Mouse (Mus musculus): ENCODE measurements around the gene Snrpa1. TPM values are rescaled to one million over a fixed set of nuclear protein-coding genes. Genes with fewer than 3 reads are reported as not detected.

The Snrpa1 gene
- polyA plus RNA-seq, 1 experiment from 2014 or later: 90.0 TPM

- H3K27me3 ChIP-seq (ENCODE audit: control insufficient read depth, insufficient read depth, low read length): no peaks in the 10 kb centered on the region; the same call in 1 of the 2 replicates
- WGBS: 63% methylated on average over 18 of the region's 18 CpGs
Measured at GRCm38 (mm10) chr7:66040026-66040814, 18.6 kb upstream of the Snrpa1 start.

GRCm38 (mm10) chr7:66043552-66044459, 15.0 kb upstream of the Snrpa1 start, which contains the start of gene Gm45213:
Gm45213 (plus strand) TSS chr7:66043602.
- Histone ChIP-seq H3K27me3 (ENCODE audit: control insufficient read depth, insufficient read depth, low read length) (no peaks in the 10 kb centered on the region; the same call in 1 of the 2 replicates), H3K9ac (ENCODE audit: low read length) (no peak within 1 kb of the TSS), H3K4me1 (ENCODE audit: control insufficient read depth in 2 of 2, insufficient read depth in 2 of 2, low read length in 2 of 2) (peaks cover 0 to 2% of the 10 kb centered on the region in 2 experiments; a peak in 1 of 4 replicates), H3K9me3 (ENCODE audit: control insufficient read depth, low read length) (no peaks in the 10 kb centered on the region), H3K36me3 (ENCODE audit: control insufficient read depth, insufficient read depth, low read length) (no peaks in the 10 kb centered on the region), H3K4me2 (ENCODE audit: low read length) (no peak within 1 kb of the TSS), H3K4me3 (ENCODE audit: control insufficient read depth in 1 of 2, insufficient read depth in 1 of 2, low read depth in 1 of 2, low read length in 2 of 2) (no peak within 1 kb of the TSS), H3K27ac (replicated peaks in 1 of 2; ENCODE audit: control insufficient read depth in 1 of 2, insufficient read depth in 1 of 2, low read depth in 2 of 2, low read length in 2 of 2) (no peak within 1 kb of the TSS)
- ATAC-seq (ENCODE audit: insufficient number of reproducible peaks, insufficient read depth, low FRiP score, low read depth): no peak
- 80% methylated on average over 10 of the region's 10 CpGs for WGBS

More at GRCm38 (mm10) chr7:66040026-66040814, 18.6 kb upstream of the Snrpa1 start:
- no peaks in the 10 kb centered on the region for H3K36me3 ChIP-seq (ENCODE audit: control insufficient read depth, insufficient read depth, low read length)
- no peak overlapping the region for H3K4me2 ChIP-seq (ENCODE audit: low read length)
- no peak for ATAC-seq (ENCODE audit: insufficient number of reproducible peaks, insufficient read depth, low FRiP score, low read depth)
- H3K27ac ChIP-seq (replicated peaks in 1 of 2; ENCODE audit: control insufficient read depth in 1 of 2, insufficient read depth in 1 of 2, low read depth in 2 of 2, low read length in 2 of 2): no peak overlapping the region
- H3K4me1 ChIP-seq (ENCODE audit: control insufficient read depth in 2 of 2, insufficient read depth in 2 of 2, low read length in 2 of 2): peaks cover 0 to 5% of the 10 kb centered on the region in 2 experiments; a peak in 2 of 4 replicates
- H3K9me3 ChIP-seq (ENCODE audit: control insufficient read depth, low read length): no peaks in the 10 kb centered on the region
- H3K9ac ChIP-seq (ENCODE audit: low read length): no peak overlapping the region
- H3K4me3 ChIP-seq (ENCODE audit: control insufficient read depth in 1 of 2, insufficient read depth in 1 of 2, low read depth in 1 of 2, low read length in 2 of 2): no peak overlapping the region

- 60% methylated on average over 9 of the region's 9 CpGs for WGBS
- Histone ChIP-seq H3K27me3 (ENCODE audit: control insufficient read depth, insufficient read depth, low read length) (no peaks in the 10 kb centered on the region; the same call in 1 of the 2 replicates), H3K4me2 (ENCODE audit: low read length) (no peak overlapping the region), H3K4me1 (ENCODE audit: control insufficient read depth in 2 of 2, insufficient read depth in 2 of 2, low read length in 2 of 2) (peaks cover 0 to 2% of the 10 kb centered on the region in 2 experiments; a peak in 1 of 4 replicates), H3K27ac (replicated peaks in 1 of 2; ENCODE audit: control insufficient read depth in 1 of 2, insufficient read depth in 1 of 2, low read depth in 2 of 2, low read length in 2 of 2) (no peak overlapping the region), H3K36me3 (ENCODE audit: control insufficient read depth, insufficient read depth, low read length) (no peaks in the 10 kb centered on the region), H3K4me3 (ENCODE audit: control insufficient read depth in 1 of 2, insufficient read depth in 1 of 2, low read depth in 1 of 2, low read length in 2 of 2) (no peak overlapping the region), H3K9ac (ENCODE audit: low read length) (no peak overlapping the region), H3K9me3 (ENCODE audit: control insufficient read depth, low read length) (no peaks in the 10 kb centered on the region)
- ATAC-seq (ENCODE audit: insufficient number of reproducible peaks, insufficient read depth, low FRiP score, low read depth): no peak
Measured at GRCm38 (mm10) chr7:66044617-66045016, 14.2 kb upstream of the Snrpa1 start.

- no peaks in the 10 kb centered on the region; the same call in 1 of the 2 replicates for H3K27me3 ChIP-seq (ENCODE audit: control insufficient read depth, insufficient read depth, low read length)
- no peaks in the 10 kb centered on the region for H3K36me3 ChIP-seq (ENCODE audit: control insufficient read depth, insufficient read depth, low read length)
- H3K9ac ChIP-seq (ENCODE audit: low read length): no peak overlapping the region
- no peak overlapping the region for H3K27ac ChIP-seq (replicated peaks in 1 of 2; ENCODE audit: control insufficient read depth in 1 of 2, insufficient read depth in 1 of 2, low read depth in 2 of 2, low read length in 2 of 2)
- H3K9me3 ChIP-seq (ENCODE audit: control insufficient read depth, low read length): no peaks in the 10 kb centered on the region
- WGBS: 56% methylated on average over 17 of the region's 17 CpGs
- no peak overlapping the region for H3K4me3 ChIP-seq (ENCODE audit: control insufficient read depth in 1 of 2, insufficient read depth in 1 of 2, low read depth in 1 of 2, low read length in 2 of 2)
- H3K4me1 ChIP-seq (ENCODE audit: control insufficient read depth in 2 of 2, insufficient read depth in 2 of 2, low read length in 2 of 2): no peaks in the 10 kb centered on the region
- ATAC-seq (ENCODE audit: insufficient number of reproducible peaks, insufficient read depth, low FRiP score, low read depth): no peak
- H3K4me2 ChIP-seq (ENCODE audit: low read length): no peak overlapping the region
Measured at GRCm38 (mm10) chr7:66046921-66047918, 11.6 kb upstream of the Snrpa1 start.

- no peak for ATAC-seq (ENCODE audit: insufficient number of reproducible peaks, insufficient read depth, low FRiP score, low read depth)
- H3K9me3 ChIP-seq (ENCODE audit: control insufficient read depth, low read length): no peaks in the 10 kb centered on the region
- no peaks in the 10 kb centered on the region for H3K36me3 ChIP-seq (ENCODE audit: control insufficient read depth, insufficient read depth, low read length)
- H3K4me1 ChIP-seq (ENCODE audit: control insufficient read depth in 2 of 2, insufficient read depth in 2 of 2, low read length in 2 of 2): no peaks in the 10 kb centered on the region
- 84% methylated on average over 4 of the region's 4 CpGs for WGBS
- no peak overlapping the region for H3K4me2 ChIP-seq (ENCODE audit: low read length)
- H3K27ac ChIP-seq (replicated peaks in 1 of 2; ENCODE audit: control insufficient read depth in 1 of 2, insufficient read depth in 1 of 2, low read depth in 2 of 2, low read length in 2 of 2): no peak overlapping the region
- no peak overlapping the region for H3K4me3 ChIP-seq (ENCODE audit: control insufficient read depth in 1 of 2, insufficient read depth in 1 of 2, low read depth in 1 of 2, low read length in 2 of 2)
- H3K27me3 ChIP-seq (ENCODE audit: control insufficient read depth, insufficient read depth, low read length): no peaks in the 10 kb centered on the region; the same call in 1 of the 2 replicates
- H3K9ac ChIP-seq (ENCODE audit: low read length): no peak overlapping the region
Measured at GRCm38 (mm10) chr7:66047975-66048374, 10.8 kb upstream of the Snrpa1 start.

GRCm38 (mm10) chr7:66048446-66049230, 10.2 kb upstream of the Snrpa1 start:
- Histone ChIP-seq H3K27ac (replicated peaks in 1 of 2; ENCODE audit: control insufficient read depth in 1 of 2, insufficient read depth in 1 of 2, low read depth in 2 of 2, low read length in 2 of 2) (no peak overlapping the region), H3K4me3 (ENCODE audit: control insufficient read depth in 1 of 2, insufficient read depth in 1 of 2, low read depth in 1 of 2, low read length in 2 of 2) (no peak overlapping the region), H3K4me2 (ENCODE audit: low read length) (no peak overlapping the region), H3K36me3 (ENCODE audit: control insufficient read depth, insufficient read depth, low read length) (no peaks in the 10 kb centered on the region), H3K9ac (ENCODE audit: low read length) (no peak overlapping the region), H3K4me1 (ENCODE audit: control insufficient read depth in 2 of 2, insufficient read depth in 2 of 2, low read length in 2 of 2) (no peaks in the 10 kb centered on the region), H3K9me3 (ENCODE audit: control insufficient read depth, low read length) (no peaks in the 10 kb centered on the region), H3K27me3 (ENCODE audit: control insufficient read depth, insufficient read depth, low read length) (no peaks in the 10 kb centered on the region; the same call in 1 of the 2 replicates)
- ATAC-seq (ENCODE audit: insufficient number of reproducible peaks, insufficient read depth, low FRiP score, low read depth): no peak
- 85% methylated on average over 12 of the region's 12 CpGs for WGBS

Data from heart, embryonic 14.5 days (tissue).